Mouse (Mus musculus): ENCODE measurements around the gene Igsf11. TPM values are rescaled to one million over a fixed set of nuclear protein-coding genes. Genes with fewer than 3 reads are reported as not detected.

Igsf11 gene
- polyA plus RNA-seq, 1 experiment from 2014 or later, result 0.16 TPM

- no peak overlapping the region for H3K9ac ChIP-seq (ENCODE audit: low read length)
- no peaks in the 10 kb centered on the region for H3K9me3 ChIP-seq (ENCODE audit: control insufficient read depth, low read length)
- H3K36me3 ChIP-seq (ENCODE audit: control insufficient read depth, insufficient read depth, low read length), result no peaks in the 10 kb centered on the region
- no peaks in the 10 kb centered on the region for H3K4me1 ChIP-seq (replicated peaks; ENCODE audit: control insufficient read depth, insufficient read depth, low read length)
- H3K4me3 ChIP-seq (ENCODE audit: low read length), result no peak overlapping the region
- H3K27me3 ChIP-seq (ENCODE audit: control insufficient read depth, insufficient read depth, low read depth, low read length), result no peaks in the 10 kb centered on the region
- no peak for ATAC-seq (ENCODE audit: low read depth)
- WGBS, result 64% methylated on average over 3 of the region's 3 CpGs
- H3K4me2 ChIP-seq (ENCODE audit: low read depth, low read length), result no peak overlapping the region
- no peak overlapping the region for H3K27ac ChIP-seq (ENCODE audit: low read length)
Measured at GRCm38 (mm10) chr16:39071431-39071830, 179.0 kb downstream of the Igsf11 start.

Other genes with a start within 250 kb of the Igsf11 start
- 21.5 and 23.9 TPM in 2 replicates for gene Arhgap31, start 179.4 kb upstream of the Igsf11 start, polyA plus RNA-seq (2015; fragmentation: Nextera tagmentation; extraction: Ambion mirVana)
- 34.7 and 38.1 TPM in 2 replicates for gene B4galt4, start 150.4 kb upstream of the Igsf11 start, polyA plus RNA-seq (2015; fragmentation: Nextera tagmentation; extraction: Ambion mirVana)
- 14.8 and 20.6 TPM in 2 replicates for gene Upk1b, start 92.3 kb upstream of the Igsf11 start, polyA plus RNA-seq (2015; fragmentation: Nextera tagmentation; extraction: Ambion mirVana)
- not detected in 2 replicates for gene 4930435E12Rik, start 63.9 kb upstream of the Igsf11 start, polyA plus RNA-seq (2015; fragmentation: Nextera tagmentation; extraction: Ambion mirVana)